Mouse (Mus musculus): ENCODE data around the gene Stk26. TPM values are rescaled to one million over a fixed set of nuclear protein-coding genes. Genes with fewer than 3 reads are reported as not detected.

Gene Stk26
- polyA plus RNA-seq (2014; fragmentation: Nextera tagmentation; extraction: Ambion mirVana): 8.9 and 9.9 TPM in 2 replicates

GRCm38 (mm10) chrX:50840847-50841560 is at the start of gene Stk26:
TSS of gene Stk26 (plus strand) at chrX:50841047.
- Histone ChIP-seq H3K4me2 (ENCODE audit: low read depth, low read length) (peak within 1 kb of the TSS; percentile 57), H3K27me3 (ENCODE audit: control insufficient read depth, insufficient read depth, low read length) (no peaks in the 10 kb centered on the region), H3K4me1 (ENCODE audit: control insufficient read depth, insufficient read depth, low read length) (no peaks in the 10 kb centered on the region), H3K9ac (replicated peaks; ENCODE audit: low read length) (peak within 1 kb of the TSS; percentile 60), H3K27ac (replicated peaks; ENCODE audit: low read depth, low read length) (peak within 1 kb of the TSS; percentile 41; the same call in 1 of the 2 replicates), H3K9me3 (replicated peaks; ENCODE audit: control insufficient read depth, low read length) (no peaks in the 10 kb centered on the region), H3K4me3 (ENCODE audit: low read depth, low read length) (peak within 1 kb of the TSS; percentile 51), H3K36me3 (replicated peaks; ENCODE audit: control insufficient read depth, insufficient read depth, low read depth, low read length) (no peaks in the 10 kb centered on the region)
- WGBS: 19% methylated on average over 31 of the region's 31 CpGs
- DNase-seq (ENCODE audit: low spot score) (peak; percentile 71), ATAC-seq (replicated peaks; ENCODE audit: insufficient number of reproducible peaks, low FRiP score, low TSS enrichment, low read depth) (peak; percentile 82)

- Histone ChIP-seq H3K9ac (replicated peaks; ENCODE audit: low read length) (no peak overlapping the region), H3K4me3 (ENCODE audit: low read depth, low read length) (no peak overlapping the region), H3K36me3 (replicated peaks; ENCODE audit: control insufficient read depth, insufficient read depth, low read depth, low read length) (no peaks in the 10 kb centered on the region), H3K27me3 (ENCODE audit: control insufficient read depth, insufficient read depth, low read length) (no peaks in the 10 kb centered on the region), H3K27ac (replicated peaks; ENCODE audit: low read depth, low read length) (no peak overlapping the region), H3K4me2 (ENCODE audit: low read depth, low read length) (no peak overlapping the region), H3K4me1 (ENCODE audit: control insufficient read depth, insufficient read depth, low read length) (no peaks in the 10 kb centered on the region), H3K9me3 (replicated peaks; ENCODE audit: control insufficient read depth, low read length) (no peaks in the 10 kb centered on the region)
- DNase-seq (ENCODE audit: low spot score) (no peak), ATAC-seq (replicated peaks; ENCODE audit: insufficient number of reproducible peaks, low FRiP score, low TSS enrichment, low read depth) (no peak)
- WGBS: 45% methylated on average over 4 of the region's 4 CpGs
Measured at GRCm38 (mm10) chrX:50793005-50793680, 47.7 kb upstream of the Stk26 start.

GRCm38 (mm10) chrX:50797798-50798197 is 43.0 kb upstream of the Stk26 start:
- H3K4me1 ChIP-seq (ENCODE audit: control insufficient read depth, insufficient read depth, low read length): no peaks in the 10 kb centered on the region
- 33% methylated on average over 1 of the region's 1 CpGs for WGBS
- no peaks in the 10 kb centered on the region for H3K36me3 ChIP-seq (replicated peaks; ENCODE audit: control insufficient read depth, insufficient read depth, low read depth, low read length)
- no peak overlapping the region for H3K4me3 ChIP-seq (ENCODE audit: low read depth, low read length)
- H3K4me2 ChIP-seq (ENCODE audit: low read depth, low read length): no peak overlapping the region
- H3K9me3 ChIP-seq (replicated peaks; ENCODE audit: control insufficient read depth, low read length): no peaks in the 10 kb centered on the region
- peak; percentile 43 for DNase-seq (ENCODE audit: low spot score)
- H3K27me3 ChIP-seq (ENCODE audit: control insufficient read depth, insufficient read depth, low read length): no peaks in the 10 kb centered on the region
- no peak for ATAC-seq (replicated peaks; ENCODE audit: insufficient number of reproducible peaks, low FRiP score, low TSS enrichment, low read depth)
- H3K27ac ChIP-seq (replicated peaks; ENCODE audit: low read depth, low read length): no peak overlapping the region
- H3K9ac ChIP-seq (replicated peaks; ENCODE audit: low read length): no peak overlapping the region

- WGBS: 53% methylated on average over 10 of the region's 10 CpGs
- H3K27me3 ChIP-seq (ENCODE audit: control insufficient read depth, insufficient read depth, low read length): no peaks in the 10 kb centered on the region
- no peak for DNase-seq (ENCODE audit: low spot score)
- H3K4me1 ChIP-seq (ENCODE audit: control insufficient read depth, insufficient read depth, low read length): no peaks in the 10 kb centered on the region
- no peak overlapping the region for H3K27ac ChIP-seq (replicated peaks; ENCODE audit: low read depth, low read length)
- ATAC-seq (replicated peaks; ENCODE audit: insufficient number of reproducible peaks, low FRiP score, low TSS enrichment, low read depth): no peak
- no peak overlapping the region for H3K4me2 ChIP-seq (ENCODE audit: low read depth, low read length)
- no peaks in the 10 kb centered on the region for H3K9me3 ChIP-seq (replicated peaks; ENCODE audit: control insufficient read depth, low read length)
- no peaks in the 10 kb centered on the region for H3K36me3 ChIP-seq (replicated peaks; ENCODE audit: control insufficient read depth, insufficient read depth, low read depth, low read length)
- H3K4me3 ChIP-seq (ENCODE audit: low read depth, low read length): no peak overlapping the region
- no peak overlapping the region for H3K9ac ChIP-seq (replicated peaks; ENCODE audit: low read length)
Measured at GRCm38 (mm10) chrX:50798571-50798970, 42.3 kb upstream of the Stk26 start.

- no peaks in the 10 kb centered on the region for H3K36me3 ChIP-seq (replicated peaks; ENCODE audit: control insufficient read depth, insufficient read depth, low read depth, low read length)
- no peak overlapping the region for H3K4me3 ChIP-seq (ENCODE audit: low read depth, low read length)
- H3K4me1 ChIP-seq (ENCODE audit: control insufficient read depth, insufficient read depth, low read length): no peaks in the 10 kb centered on the region
- H3K27me3 ChIP-seq (ENCODE audit: control insufficient read depth, insufficient read depth, low read length): no peaks in the 10 kb centered on the region
- H3K9me3 ChIP-seq (replicated peaks; ENCODE audit: control insufficient read depth, low read length): no peaks in the 10 kb centered on the region
- 32% methylated on average over 8 of the region's 8 CpGs for WGBS
- no peak overlapping the region for H3K27ac ChIP-seq (replicated peaks; ENCODE audit: low read depth, low read length)
- no peak overlapping the region for H3K4me2 ChIP-seq (ENCODE audit: low read depth, low read length)
- ATAC-seq (replicated peaks; ENCODE audit: insufficient number of reproducible peaks, low FRiP score, low TSS enrichment, low read depth): no peak
- no peak overlapping the region for H3K9ac ChIP-seq (replicated peaks; ENCODE audit: low read length)
- DNase-seq (ENCODE audit: low spot score): peak; percentile 53
Measured at GRCm38 (mm10) chrX:50799656-50800188, 41.1 kb upstream of the Stk26 start.

GRCm38 (mm10) chrX:50805654-50806053 is 35.2 kb upstream of the Stk26 start:
- 72% methylated on average over 4 of the region's 4 CpGs for WGBS
- no peak for ATAC-seq (replicated peaks; ENCODE audit: insufficient number of reproducible peaks, low FRiP score, low TSS enrichment, low read depth)
- Histone ChIP-seq H3K27me3 (ENCODE audit: control insufficient read depth, insufficient read depth, low read length) (no peaks in the 10 kb centered on the region), H3K9ac (replicated peaks; ENCODE audit: low read length) (no peak overlapping the region), H3K36me3 (replicated peaks; ENCODE audit: control insufficient read depth, insufficient read depth, low read depth, low read length) (no peaks in the 10 kb centered on the region), H3K9me3 (replicated peaks; ENCODE audit: control insufficient read depth, low read length) (no peaks in the 10 kb centered on the region), H3K4me2 (ENCODE audit: low read depth, low read length) (no peak overlapping the region), H3K4me1 (ENCODE audit: control insufficient read depth, insufficient read depth, low read length) (no peaks in the 10 kb centered on the region), H3K27ac (replicated peaks; ENCODE audit: low read depth, low read length) (no peak overlapping the region), H3K4me3 (ENCODE audit: low read depth, low read length) (no peak overlapping the region)
- no peak for DNase-seq (ENCODE audit: low spot score)

- Histone ChIP-seq H3K27ac (replicated peaks; ENCODE audit: low read depth, low read length) (no peak overlapping the region), H3K36me3 (replicated peaks; ENCODE audit: control insufficient read depth, insufficient read depth, low read depth, low read length) (no peaks in the 10 kb centered on the region), H3K4me2 (ENCODE audit: low read depth, low read length) (no peak overlapping the region), H3K4me3 (ENCODE audit: low read depth, low read length) (no peak overlapping the region), H3K9me3 (replicated peaks; ENCODE audit: control insufficient read depth, low read length) (no peaks in the 10 kb centered on the region), H3K9ac (replicated peaks; ENCODE audit: low read length) (no peak overlapping the region), H3K27me3 (ENCODE audit: control insufficient read depth, insufficient read depth, low read length) (no peaks in the 10 kb centered on the region), H3K4me1 (ENCODE audit: control insufficient read depth, insufficient read depth, low read length) (no peaks in the 10 kb centered on the region)
- ATAC-seq (replicated peaks; ENCODE audit: insufficient number of reproducible peaks, low FRiP score, low TSS enrichment, low read depth): no peak
- WGBS: 62% methylated on average over 6 of the region's 6 CpGs
- no peak for DNase-seq (ENCODE audit: low spot score)
Measured at GRCm38 (mm10) chrX:50823856-50824255, 17.0 kb upstream of the Stk26 start.

- Histone ChIP-seq H3K4me3 (ENCODE audit: low read depth, low read length) (no peak overlapping the region), H3K9ac (replicated peaks; ENCODE audit: low read length) (no peak overlapping the region), H3K27me3 (ENCODE audit: control insufficient read depth, insufficient read depth, low read length) (no peaks in the 10 kb centered on the region), H3K9me3 (replicated peaks; ENCODE audit: control insufficient read depth, low read length) (no peaks in the 10 kb centered on the region), H3K36me3 (replicated peaks; ENCODE audit: control insufficient read depth, insufficient read depth, low read depth, low read length) (no peaks in the 10 kb centered on the region), H3K4me2 (ENCODE audit: low read depth, low read length) (no peak overlapping the region), H3K27ac (replicated peaks; ENCODE audit: low read depth, low read length) (no peak overlapping the region), H3K4me1 (ENCODE audit: control insufficient read depth, insufficient read depth, low read length) (no peaks in the 10 kb centered on the region)
- no peak for DNase-seq (ENCODE audit: low spot score)
- 69% methylated on average over 3 of the region's 3 CpGs for WGBS
- no peak for ATAC-seq (replicated peaks; ENCODE audit: insufficient number of reproducible peaks, low FRiP score, low TSS enrichment, low read depth)
Measured at GRCm38 (mm10) chrX:50835592-50835991, 5.3 kb upstream of the Stk26 start.
